Mouse (Mus musculus) lung, embryonic 16.5 days (tissue): Measurements from ENCODE around the gene Bex4. TPM values are rescaled to one million over a fixed set of nuclear protein-coding genes. Genes with fewer than 3 reads are reported as not detected.
A peak's percentile ranks its signal among the peaks of the same experiment; 100 is the strongest.

Source experiments
- ATAC-seq: fragments of 200-750 bp; cut with Nextera tagmentation; 2 replicates; pipeline ENCODE4 v1.8.0; 2017; ENCODE audit warnings: low read depth, mild to moderate bottlenecking, moderate library complexity
- H3K27ac ChIP-seq: fragments of 300-500 bp; sonication (generic); 2 replicates; pipeline ENCODE4 v1.5.1; 2014; ENCODE audit warnings: mild to moderate bottlenecking, control low read depth, low read length
- H3K27me3 ChIP-seq: fragments of 300-500 bp; sonication (generic); 2 replicates; pipeline ENCODE4 v1.6.1; 2014; ENCODE audit warnings: low read depth, low read length, mixed read lengths; ENCODE audit not compliant: control insufficient read depth, insufficient read depth
- H3K36me3 ChIP-seq: fragments of 300-500 bp; sonication (generic); 2 replicates; pipeline ENCODE4 v1.6.1; 2014; ENCODE audit warnings: low read length; ENCODE audit not compliant: control insufficient read depth, insufficient read depth
- H3K4me1 ChIP-seq: fragments of 300-500 bp; sonication (generic); replicated peaks from 2 replicates; pipeline ENCODE4 v1.6.1; 2014; ENCODE audit warnings: low read length, mixed read lengths; ENCODE audit not compliant: control insufficient read depth, insufficient read depth
- H3K4me2 ChIP-seq: fragments of 300-500 bp; sonication (generic); 2 replicates; pipeline ENCODE4 v1.6.1; 2014; ENCODE audit warnings: low read depth, low read length, control low read depth
- H3K4me3 ChIP-seq: fragments of 300-500 bp; sonication (generic); 2 replicates; pipeline ENCODE4 v1.5.1; 2014; ENCODE audit warnings: mild to moderate bottlenecking, low read length, control low read depth
- H3K9ac ChIP-seq: fragments of 300-500 bp; sonication (generic); 2 replicates; pipeline ENCODE4 v1.6.1; 2014; ENCODE audit warnings: low read length, control low read depth
- H3K9me3 ChIP-seq: fragments of 300-500 bp; sonication (generic); 2 replicates; pipeline ENCODE4 v1.6.1; 2016; ENCODE audit warnings: low read length; ENCODE audit not compliant: control insufficient read depth
- WGBS: fragments of 180-500 bp; shearing (Covaris S2); extraction: QIAGEN DNeasy Blood & Tissue Kit; methylation state at CpG from one replicate; pipeline ENCODE4 v1.1.7; 2014; 5-methylcytosine and 5-hydroxymethylcytosine counted together
- microRNA-seq: library from miRNA; unstranded; fragments of <30 nt; microRNA quantifications from one replicate; pipeline ENCODE4, GENCODE M21; 2016
- polyA plus RNA-seq: library from polyadenylated mRNA; unstranded; fragments of >200 nt; fragmentation: Nextera tagmentation; extraction: Ambion mirVana; gene quantifications from 2 replicates; pipeline ENCODE4 v1.2.1, GENCODE M21; 2015

Bex4 gene
- polyA plus RNA-seq, 1 experiment from 2014 or later, result 173 TPM

GRCm38 (mm10) chrX:136172118-136172551 is 33.3 kb downstream of the Bex4 start, which contains the start of gene Tceal8:
Tceal8 (minus strand) TSS chrX:136172342.
- ATAC-seq, result peak; percentile 97
- Histone ChIP-seq H3K4me2 (peak within 1 kb of the TSS; percentile 57), H3K36me3 (peaks cover 5% of the 10 kb centered on the region; the same call in 1 of the 2 replicates), H3K27ac (peak within 1 kb of the TSS; percentile 85), H3K9me3 (no peaks in the 10 kb centered on the region), H3K9ac (peak within 1 kb of the TSS; percentile 74), H3K4me3 (peak within 1 kb of the TSS; percentile 56), H3K4me1 (no peaks in the 10 kb centered on the region), H3K27me3 (no peaks in the 10 kb centered on the region)
- WGBS, result 18% methylated on average over 10 of the region's 10 CpGs

GRCm38 (mm10) chrX:136172786-136173185 is 34.0 kb downstream of the Bex4 start:
- H3K36me3 ChIP-seq, result peaks cover 5% of the 10 kb centered on the region; the same call in 1 of the 2 replicates
- peak overlapping the region; percentile 51 for H3K9ac ChIP-seq
- WGBS, result 22% methylated on average over 10 of the region's 10 CpGs
- H3K4me2 ChIP-seq, result peak overlapping the region; percentile 57
- H3K9me3 ChIP-seq, result no peaks in the 10 kb centered on the region
- H3K4me3 ChIP-seq, result peak overlapping the region; percentile 56
- no peak for ATAC-seq
- H3K27me3 ChIP-seq, result no peaks in the 10 kb centered on the region
- no peaks in the 10 kb centered on the region for H3K4me1 ChIP-seq
- peak overlapping the region; percentile 43; the same call in 1 of the 2 replicates for H3K27ac ChIP-seq

- 28% methylated on average over 11 of the region's 11 CpGs for WGBS
- Histone ChIP-seq H3K36me3 (no peaks in the 10 kb centered on the region), H3K27ac (no peak overlapping the region), H3K27me3 (no peaks in the 10 kb centered on the region), H3K4me3 (no peak overlapping the region), H3K9ac (no peak overlapping the region), H3K4me2 (no peak overlapping the region), H3K9me3 (no peaks in the 10 kb centered on the region), H3K4me1 (no peaks in the 10 kb centered on the region)
- ATAC-seq, result peak; percentile 71; the same call in 1 of the 2 replicates
Measured at GRCm38 (mm10) chrX:136180897-136181553, 42.2 kb downstream of the Bex4 start.

- ATAC-seq, result no peak
- no peak overlapping the region for H3K4me3 ChIP-seq
- H3K27me3 ChIP-seq, result no peaks in the 10 kb centered on the region
- 70% methylated on average over 1 of the region's 1 CpGs for WGBS
- H3K9me3 ChIP-seq, result no peaks in the 10 kb centered on the region
- no peak overlapping the region for H3K4me2 ChIP-seq
- H3K9ac ChIP-seq, result no peak overlapping the region
- no peak overlapping the region for H3K27ac ChIP-seq
- no peaks in the 10 kb centered on the region for H3K4me1 ChIP-seq
- H3K36me3 ChIP-seq, result no peaks in the 10 kb centered on the region
Measured at GRCm38 (mm10) chrX:136183107-136183506, 44.3 kb downstream of the Bex4 start.

Small RNAs within 50 kb of the gene (microRNA-seq; reads per million reads assigned to microRNA genes)
- not detected for gene Mir6383

Other genes starting within 250 kb of the Bex4 start
- 44.3 and 48.4 TPM in 2 replicates for gene Arxes2, start 145.2 kb upstream of the Bex4 start, polyA plus RNA-seq
- 13.2 and 17.7 TPM in 2 replicates for gene Arxes1, start 105.6 kb upstream of the Bex4 start, polyA plus RNA-seq
- gene Bex2, start 70.8 kb upstream of the Bex4 start, polyA plus RNA-seq, result 56.8 and 57.7 TPM in 2 replicates
- gene Nxf3, start 53.7 kb upstream of the Bex4 start, polyA plus RNA-seq, result 0.08 TPM in 1 of 2 replicates, not detected in the other
- 187 and 208 TPM in 2 replicates for gene Tceal8, start 33.3 kb downstream of the Bex4 start, polyA plus RNA-seq
- gene Tceal5, start 64.9 kb downstream of the Bex4 start, polyA plus RNA-seq, result 3.6 and 4.7 TPM in 2 replicates
- gene Tceal7, start 75.8 kb downstream of the Bex4 start, polyA plus RNA-seq, result 7.4 and 21.7 TPM in 2 replicates
- 79.2 and 82.0 TPM in 2 replicates for gene Bex1, start 76.5 kb downstream of the Bex4 start, polyA plus RNA-seq
- gene Tceal9, start 106.1 kb downstream of the Bex4 start, polyA plus RNA-seq, result 634 and 677 TPM in 2 replicates
- 412 and 444 TPM in 2 replicates for gene Bex3, start 131.3 kb downstream of the Bex4 start, polyA plus RNA-seq